Mouse (Mus musculus): ENCODE measurements around the gene Fam169a. TPM values are rescaled to one million over a fixed set of nuclear protein-coding genes. Genes with fewer than 3 reads are reported as not detected.
"Not testable (repeated sequence)": the region's sequence is repeated elsewhere in the genome, so short reads cannot be mapped to it uniquely, and the experiment has no call there.

Fam169a gene
- under 1 TPM in 1 of 2 experiments, not detected in 1; 0.05 TPM for total RNA-seq (2021)
- long read RNA-seq, experiment 1, result 0 reads
- long read RNA-seq, experiment 2, result 0 reads

- DNase-seq (ENCODE audit: low spot score), result no peak
Observed at GRCm38 (mm10) chr13:97066649-97067550, at the start of gene Fam169a. Gene Fam169a, plus strand, starts transcription at chr13:97067286.

- no peak for DNase-seq (ENCODE audit: low spot score)
Observed at GRCm38 (mm10) chr13:97017711-97018110, 49.4 kb upstream of the Fam169a start.

GRCm38 (mm10) chr13:97020122-97020521 is 47.0 kb upstream of the Fam169a start:
- no peak for DNase-seq (ENCODE audit: low spot score)

GRCm38 (mm10) chr13:97021906-97022305 is 45.2 kb upstream of the Fam169a start:
- no peak for DNase-seq (ENCODE audit: low spot score)

GRCm38 (mm10) chr13:97030075-97030474 is 37.0 kb upstream of the Fam169a start:
- DNase-seq (ENCODE audit: low spot score), result no peak

- no peak for DNase-seq (ENCODE audit: low spot score)
Observed at GRCm38 (mm10) chr13:97034262-97034661, 32.8 kb upstream of the Fam169a start, which contains the start of gene 1700029F12Rik. Gene 1700029F12Rik, minus strand, starts transcription at chr13:97034362.

GRCm38 (mm10) chr13:97051158-97051557 is 15.9 kb upstream of the Fam169a start:
- no peak for DNase-seq (ENCODE audit: low spot score)

- DNase-seq (ENCODE audit: low spot score), result peak; percentile 26
Observed at GRCm38 (mm10) chr13:97052667-97053066, 14.4 kb upstream of the Fam169a start.

- DNase-seq (ENCODE audit: low spot score), result no peak
Observed at GRCm38 (mm10) chr13:97053844-97054243, 13.2 kb upstream of the Fam169a start.

- no peak for DNase-seq (ENCODE audit: low spot score)
Observed at GRCm38 (mm10) chr13:97057817-97058216, 9.3 kb upstream of the Fam169a start.

- DNase-seq (ENCODE audit: low spot score), result no peak
Observed at GRCm38 (mm10) chr13:97059746-97060145, 7.3 kb upstream of the Fam169a start.

GRCm38 (mm10) chr13:97060331-97060730 is 6.8 kb upstream of the Fam169a start:
- DNase-seq (ENCODE audit: low spot score), result no peak

GRCm38 (mm10) chr13:97062151-97062550 is 4.9 kb upstream of the Fam169a start:
- DNase-seq (ENCODE audit: low spot score), result no peak

GRCm38 (mm10) chr13:97063431-97063830 is 3.7 kb upstream of the Fam169a start:
- DNase-seq (ENCODE audit: low spot score), result no peak

GRCm38 (mm10) chr13:97064413-97064812 is 2.7 kb upstream of the Fam169a start:
- no peak for DNase-seq (ENCODE audit: low spot score)

- not testable (repeated sequence) for DNase-seq (ENCODE audit: low spot score)
Observed at GRCm38 (mm10) chr13:97064844-97065621, 2.1 kb upstream of the Fam169a start.

GRCm38 (mm10) chr13:97067691-97068090 is 605 bp downstream of the Fam169a start:
- DNase-seq (ENCODE audit: low spot score), result no peak

GRCm38 (mm10) chr13:97068151-97068550 is 1.1 kb downstream of the Fam169a start:
- DNase-seq (ENCODE audit: low spot score), result no peak

- DNase-seq (ENCODE audit: low spot score), result no peak
Observed at GRCm38 (mm10) chr13:97070931-97071625, 4.0 kb downstream of the Fam169a start.

GRCm38 (mm10) chr13:97071626-97072241 is 4.6 kb downstream of the Fam169a start:
- no peak for DNase-seq (ENCODE audit: low spot score)

- no peak for DNase-seq (ENCODE audit: low spot score)
Observed at GRCm38 (mm10) chr13:97073497-97073896, 6.4 kb downstream of the Fam169a start.

Data from gastrocnemius, adult 18-20 months (tissue).